In the genomic region with DNA sequence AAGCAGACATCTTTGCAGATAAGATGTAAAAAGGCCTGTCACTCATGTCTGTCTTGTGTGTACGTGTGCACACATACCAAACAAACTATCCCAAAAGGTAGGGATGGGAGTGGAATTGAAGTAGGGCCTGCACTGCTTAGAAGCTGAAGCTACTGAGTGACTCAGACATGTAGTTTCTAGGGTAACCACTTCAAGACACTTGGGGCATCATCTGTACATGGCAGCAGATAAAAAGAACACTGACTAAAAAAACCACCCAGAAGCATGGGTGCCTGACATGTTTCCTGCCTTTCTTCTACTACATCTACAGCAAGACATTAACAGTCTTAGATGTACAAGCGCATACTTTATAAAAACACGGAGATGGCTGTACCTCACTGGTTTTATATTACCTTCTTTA, we compare ENCODE assay signal across 21 mouse cellular contexts. TPM values are rescaled to one million over a fixed set of nuclear protein-coding genes. Genes with fewer than 3 reads are reported as not detected.
DNase-seq lines count a peak whose midpoint lies in the region; ATAC-seq lines count a peak whose summit lies in the region.
"Had no signal": no experiment of that assay in that cellular context is flagged by ENCODE, and none has a peak within 500 bp of the region (broad histone marks: within the 10 kb centered on the region; RNA-seq: fewer than 3 reads in every experiment).

No protein-coding gene starts in this region.

- no peak for ATAC-seq in CD4-positive, CD25-positive, alpha-beta regulatory T cell, adult 4 months
- ATAC-seq: activated CD4-positive, CD25-positive, alpha-beta regulatory T cell, adult 4 months; forebrain, embryonic 13.5 days; forebrain, embryonic 16.5 days; hindbrain, embryonic 16.5 days; intestine, embryonic 15.5 days had no signal

- peak; percentile 27 for DNase-seq in CD4-positive, CD25-positive, alpha-beta regulatory T cell, adult 2 months (ENCODE audit: low read depth, low spot score)
- DNase-seq in thymus, postnatal 0 days (ENCODE audit: low spot score): peak; percentile 15
- no peak for DNase-seq in thymus, postnatal 10 days (ENCODE audit: low spot score in 2 of 2)
- DNase-seq in naive thymus-derived CD4-positive, alpha-beta T cell, adult 2 months (ENCODE audit: low read depth): peak; percentile 68
- no peak for DNase-seq in ovary, postnatal 36 days (ENCODE audit: low spot score)
- DNase-seq: adrenal gland, adult 8-10 months; adrenal gland, postnatal 25 days; B cell, adult 2 months; cerebellum, adult 11-12 months; cerebellum, adult 8-10 months; cerebellum, postnatal 10 days; cerebellum, postnatal 36 days; gastrocnemius, postnatal 10 days; gastrocnemius, postnatal 36 days; heart, adult 2 months had no signal

RNA-seq across cellular contexts. Expression of a gene that starts 4.9 kb away (rescaled TPM):
- polyA plus RNA-seq in CD4-positive, CD25-positive, alpha-beta regulatory T cell, adult 4 months (2017; shearing (Covaris generic)): 10 to 100 TPM; 71.5 to 91.4 TPM
- polyA plus RNA-seq in thymus, postnatal 0 days (2015; fragmentation: Nextera tagmentation; extraction: Ambion mirVana): 35.8 and 37.0 TPM in 2 replicates

RNA-seq across cellular contexts. Expression of a gene that starts 5.0 kb away (rescaled TPM):
- polyA plus RNA-seq in CD4-positive, CD25-positive, alpha-beta regulatory T cell, adult 4 months (2017; shearing (Covaris generic)): under 1 TPM in 1 of 2 experiments, not detected in 1; 0.12 TPM
- polyA plus RNA-seq in thymus, postnatal 0 days (2015; fragmentation: Nextera tagmentation; extraction: Ambion mirVana): 1.5 and 1.6 TPM in 2 replicates

Comparison
In these comparisons a context has a peak if more than half of its experiments do, and no peak if none do; other contexts are left out.
1. DNase-seq: peak in CD4-positive, CD25-positive, alpha-beta regulatory T cell, adult 2 months (single experiment), thymus, postnatal 0 days (single experiment) and naive thymus-derived CD4-positive, alpha-beta T cell, adult 2 months (single experiment); none in thymus, postnatal 10 days (0 of 2) and ovary, postnatal 36 days (single experiment).